Mouse (Mus musculus) liver, postnatal 0 days (tissue): ENCODE measurements around the gene Olfr695.

Experiments
- CTCF ChIP-seq: sonication (generic); IDR thresholded peaks from 2 replicates; pipeline ENCODE4 v1.5.1; 2016; ENCODE audit warnings: antibody characterized with exemption, low read depth
- EP300 ChIP-seq: IDR thresholded peaks from 2 replicates; pipeline ENCODE4 v1.6.1; 2016; ENCODE audit warnings: antibody characterized with exemption, low read depth, mild to moderate bottlenecking

DNA sequence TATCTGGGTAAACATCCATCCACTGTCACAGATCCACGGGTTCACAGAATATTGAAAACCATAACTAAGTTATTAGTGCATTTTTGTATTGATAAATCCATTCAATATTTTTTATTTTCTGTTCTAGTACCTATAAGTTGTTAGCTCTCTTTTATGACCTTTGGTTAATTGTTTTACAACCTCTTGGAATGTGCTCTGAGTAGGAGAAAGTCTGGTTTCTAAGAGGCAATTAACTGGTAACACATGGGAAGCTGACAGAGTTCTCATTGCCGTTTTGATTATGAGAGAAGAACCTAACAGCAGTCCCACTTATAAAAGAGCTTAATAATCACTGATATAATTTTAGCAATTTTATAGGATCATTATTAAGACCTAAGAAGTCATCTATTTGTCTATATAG lies 17.5 kb upstream of the Olfr695 start:
- TF ChIP-seq CTCF: no peak
- TF ChIP-seq EP300: no peak
